Mouse (Mus musculus) liver, postnatal 0 days (tissue): ENCODE results near the gene Gimd1.

Experiments
- CTCF ChIP-seq: sonication (generic); IDR thresholded peaks from 2 replicates; pipeline ENCODE4 v1.5.1; 2016; ENCODE audit warnings: antibody characterized with exemption, low read depth
- EP300 ChIP-seq: IDR thresholded peaks from 2 replicates; pipeline ENCODE4 v1.6.1; 2016; ENCODE audit warnings: antibody characterized with exemption, low read depth, mild to moderate bottlenecking

DNA sequence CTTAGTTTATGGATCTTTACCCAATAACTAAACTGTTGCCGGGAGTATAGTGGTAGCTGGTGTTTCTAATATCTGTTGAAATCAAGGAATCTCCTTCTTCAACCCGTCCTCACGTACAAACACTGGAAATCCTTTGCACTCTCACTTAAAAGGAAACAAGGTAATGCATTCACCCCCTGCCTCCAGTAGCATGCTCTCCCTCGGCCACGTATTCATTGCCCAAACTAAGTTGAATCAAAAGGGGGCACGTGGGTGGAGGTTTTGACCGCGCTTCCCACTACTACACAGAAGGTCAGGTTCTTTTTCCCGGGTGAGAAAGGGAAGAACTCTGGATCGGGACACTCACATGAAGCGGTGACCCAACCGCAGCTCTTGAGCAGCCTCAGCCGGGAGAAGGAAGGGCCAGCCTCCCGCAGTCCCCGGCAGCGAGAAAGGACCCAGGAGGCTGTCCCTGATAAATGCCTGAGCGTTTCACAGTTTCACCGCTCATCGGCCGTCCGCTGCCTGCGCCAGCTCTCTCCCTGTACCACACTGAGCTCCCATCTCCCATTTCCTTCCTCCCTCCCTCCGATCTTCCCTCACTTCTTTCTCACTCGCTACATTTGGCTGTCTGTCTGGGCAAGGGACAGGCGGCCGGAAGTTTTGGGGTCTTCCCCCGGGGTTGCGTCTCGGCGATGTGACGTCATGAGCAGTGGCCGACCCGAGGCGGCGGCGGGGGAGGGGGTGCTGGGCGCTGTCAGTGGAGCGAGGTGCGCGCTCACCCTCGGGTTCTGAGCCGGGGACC lies 54.0 kb downstream of the Gimd1 start, which contains the start of gene Tbck:
- TF ChIP-seq EP300: peak; percentile 78; the same call in 1 of the 2 replicates
- no peak for TF ChIP-seq CTCF
